Mouse (Mus musculus) gastrocnemius, postnatal 10 days (tissue): ENCODE data around the gene Hs6st3. TPM values are rescaled to one million over a fixed set of nuclear protein-coding genes. Genes with fewer than 3 reads are reported as not detected.

Experiments
- DNase-seq: peaks from one replicate; pipeline ENCODE4 v3.0.0; 2021; ENCODE audit warnings: mixed read lengths
- total RNA-seq, 2 experiments: library from RNA; stranded (reverse); gene quantifications; 2 replicates each; pipeline ENCODE4 v1.2.3; 2021

Gene Hs6st3
- total RNA-seq, 2 experiments from 2014 or later: 0.19 to 0.25 TPM

GRCm38 (mm10) chr14:119656936-119657335 is 518.8 kb downstream of the Hs6st3 start:
- DNase-seq: no peak

DNA sequence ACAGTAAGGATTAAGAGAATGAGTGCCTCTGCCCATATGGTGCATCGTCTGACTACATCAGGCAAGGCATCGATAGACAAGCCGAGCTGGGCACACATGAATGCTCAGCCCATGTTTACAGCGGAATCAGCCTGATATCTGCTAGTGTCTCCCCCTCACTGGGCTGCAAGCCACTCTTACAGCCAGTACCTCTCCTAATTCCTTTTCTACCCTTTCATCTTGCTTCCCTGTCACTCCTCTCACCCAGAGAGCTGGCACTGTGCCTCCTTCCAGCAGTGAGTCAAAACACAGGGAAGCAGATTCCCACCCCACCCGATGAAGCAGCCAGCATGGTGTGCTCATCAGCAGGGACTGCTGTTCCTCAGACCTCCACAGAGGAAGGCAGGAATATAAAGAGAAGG is 527.6 kb downstream of the Hs6st3 start:
- DNase-seq: no peak

DNA sequence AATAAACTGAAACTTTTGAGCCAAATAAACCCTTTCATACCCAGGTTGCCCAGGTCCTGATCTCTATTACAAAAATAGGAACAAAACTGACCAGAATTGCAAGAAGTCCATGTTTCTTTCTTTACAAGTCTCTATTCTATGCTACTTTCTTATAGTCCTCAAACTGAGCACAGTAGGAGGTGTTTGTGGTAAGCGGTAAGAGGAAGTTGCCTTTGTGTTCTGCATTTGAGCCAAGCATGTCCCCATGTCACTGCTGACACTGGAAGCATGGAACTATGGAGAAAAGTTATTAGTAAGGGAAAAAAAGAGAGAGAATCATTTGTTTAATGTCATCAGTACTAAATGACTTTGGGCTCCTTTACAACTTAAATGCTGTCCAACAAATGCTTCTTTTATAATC is 529.3 kb downstream of the Hs6st3 start:
- DNase-seq: no peak

DNA sequence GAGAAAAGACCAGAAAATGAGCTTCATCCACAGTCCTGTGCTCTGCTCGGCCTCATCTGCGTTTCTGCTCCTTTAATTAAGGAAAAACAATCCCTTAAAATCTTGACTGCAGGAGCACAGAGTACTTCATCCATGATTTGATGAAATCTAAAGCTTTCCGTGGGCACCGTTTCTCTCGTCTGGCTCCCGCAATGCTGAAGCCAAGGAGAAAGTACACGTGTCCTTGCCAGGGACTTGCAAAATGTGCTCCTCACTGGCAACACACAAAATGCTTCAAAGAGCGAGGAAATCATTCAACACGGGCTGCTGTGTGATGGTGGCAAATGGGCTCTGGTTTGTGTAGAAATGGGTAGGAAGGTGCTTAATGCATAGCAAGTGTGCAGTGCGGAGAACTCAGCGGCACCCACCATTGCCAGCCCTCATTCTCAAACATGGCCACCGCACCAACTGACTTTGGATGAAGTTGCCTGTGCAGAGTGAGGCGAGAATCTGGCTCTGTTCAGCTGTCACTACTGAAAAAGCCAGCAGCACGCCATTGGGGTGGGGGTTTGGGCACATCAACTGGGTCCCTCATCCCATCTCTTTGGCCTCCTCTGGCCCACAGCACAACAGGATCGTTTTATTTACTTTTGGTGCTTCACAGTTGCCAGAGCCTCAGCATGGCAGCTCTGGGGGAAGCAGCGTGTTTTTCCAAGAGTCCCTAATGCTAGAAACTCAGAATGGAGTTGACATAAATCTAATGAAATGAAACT is 532.9 kb downstream of the Hs6st3 start:
- DNase-seq: no peak

GRCm38 (mm10) chr14:119678574-119678973 is 540.4 kb downstream of the Hs6st3 start:
- no peak for DNase-seq

- no peak for DNase-seq
Measured at GRCm38 (mm10) chr14:119680052-119680451, 541.9 kb downstream of the Hs6st3 start.

DNA sequence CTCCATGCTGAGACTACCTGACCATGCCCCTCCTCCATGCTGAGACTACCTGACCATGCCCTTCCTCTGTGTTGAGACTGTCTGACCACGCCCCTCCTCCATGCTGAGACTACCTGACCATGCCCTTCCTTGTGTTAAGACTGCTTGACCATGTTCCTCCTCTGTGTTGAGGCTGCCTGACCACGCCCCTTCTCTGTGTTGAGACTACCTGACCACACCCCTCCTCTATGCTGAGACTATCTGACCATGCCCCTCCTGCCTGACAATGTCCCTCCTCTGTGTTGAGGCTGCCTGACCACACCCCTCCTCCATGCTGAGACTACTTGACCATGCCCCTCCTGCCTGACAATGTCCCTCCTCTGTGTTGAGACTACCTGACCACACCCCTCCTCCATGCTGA is 549.7 kb downstream of the Hs6st3 start:
- no peak for DNase-seq

- DNase-seq: no peak
Measured at GRCm38 (mm10) chr14:119699982-119700381, 561.8 kb downstream of the Hs6st3 start.

DNA sequence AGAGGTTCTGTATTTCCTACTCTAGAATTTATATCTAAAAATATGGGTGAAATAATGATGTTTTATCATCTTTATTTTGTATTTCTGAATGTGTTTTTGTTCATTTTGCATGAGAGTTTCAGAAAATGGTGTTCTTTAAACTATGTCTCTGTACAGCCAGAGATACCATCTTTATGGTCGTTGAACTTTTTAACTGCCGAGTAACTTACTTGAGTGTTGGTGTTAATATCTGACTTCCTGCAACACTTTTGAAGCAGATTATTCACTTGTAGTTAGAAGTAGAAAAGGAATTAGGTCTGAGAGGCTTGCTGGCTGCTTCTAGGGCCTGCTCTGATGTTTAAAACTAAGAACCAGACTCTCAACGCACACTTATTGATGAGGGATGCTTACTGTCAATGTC is 576.6 kb downstream of the Hs6st3 start:
- DNase-seq: no peak

DNA sequence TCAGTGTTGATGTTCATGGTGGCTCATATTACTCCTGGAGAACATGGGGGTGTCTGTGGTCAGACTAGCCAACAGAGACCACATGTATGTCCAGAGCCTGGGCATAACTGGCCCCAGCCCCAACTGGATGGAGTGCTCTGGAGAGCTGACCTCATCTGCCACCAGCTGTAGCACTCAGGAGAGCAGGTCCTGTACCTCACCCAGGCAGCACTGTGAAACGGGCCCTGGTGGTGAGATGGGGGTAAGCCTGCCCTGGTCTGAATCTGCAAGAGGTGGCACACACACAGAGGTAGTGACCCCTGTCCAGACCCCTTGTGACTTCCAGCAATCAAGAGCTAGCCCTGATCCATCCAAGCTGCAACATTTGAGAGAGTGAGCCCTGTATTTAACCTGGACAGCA is 579.2 kb downstream of the Hs6st3 start:
- no peak for DNase-seq

DNA sequence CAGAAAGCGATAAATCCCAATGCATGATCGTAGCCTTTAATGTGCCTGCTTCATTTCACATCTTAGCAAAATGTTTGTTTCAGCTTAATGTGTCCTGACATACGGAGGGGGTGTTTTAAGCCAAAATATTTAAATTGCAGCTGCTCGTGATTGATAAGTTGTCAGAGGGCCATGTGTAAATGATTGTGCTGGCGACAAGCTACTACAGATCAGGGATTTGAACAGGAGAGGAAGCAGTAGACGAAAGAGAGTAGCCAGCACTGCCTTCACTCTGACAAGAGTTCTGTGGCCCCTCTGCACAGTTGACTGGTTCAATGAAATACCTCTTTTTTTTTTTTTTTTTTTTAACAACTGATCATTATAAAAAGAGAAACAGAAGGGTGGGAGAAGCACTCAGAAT is 587.0 kb downstream of the Hs6st3 start:
- no peak for DNase-seq

GRCm38 (mm10) chr14:119731436-119732080 is 593.4 kb downstream of the Hs6st3 start:
- no peak for DNase-seq

DNA sequence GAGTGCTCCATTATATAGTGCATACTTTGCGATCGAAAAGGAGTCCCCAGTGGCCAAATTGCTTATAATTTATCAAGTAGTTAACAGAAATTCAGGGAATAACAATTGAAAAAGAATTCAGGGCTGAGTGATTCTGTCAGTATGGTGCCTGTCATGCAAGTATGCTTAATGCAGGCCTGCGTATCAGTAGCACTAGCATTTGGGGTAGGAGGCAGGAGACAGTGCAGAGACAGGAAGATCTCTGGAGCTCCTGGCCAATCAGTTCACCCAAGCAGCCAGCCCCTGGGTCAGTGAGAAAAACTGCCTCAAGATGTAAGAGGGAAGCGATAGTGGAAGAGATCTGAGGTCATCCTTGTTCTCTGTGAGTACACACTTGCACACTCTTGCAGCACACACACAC is 594.1 kb downstream of the Hs6st3 start:
- DNase-seq: no peak

GRCm38 (mm10) chr14:119737408-119737961 is 599.3 kb downstream of the Hs6st3 start:
- DNase-seq: no peak

DNA sequence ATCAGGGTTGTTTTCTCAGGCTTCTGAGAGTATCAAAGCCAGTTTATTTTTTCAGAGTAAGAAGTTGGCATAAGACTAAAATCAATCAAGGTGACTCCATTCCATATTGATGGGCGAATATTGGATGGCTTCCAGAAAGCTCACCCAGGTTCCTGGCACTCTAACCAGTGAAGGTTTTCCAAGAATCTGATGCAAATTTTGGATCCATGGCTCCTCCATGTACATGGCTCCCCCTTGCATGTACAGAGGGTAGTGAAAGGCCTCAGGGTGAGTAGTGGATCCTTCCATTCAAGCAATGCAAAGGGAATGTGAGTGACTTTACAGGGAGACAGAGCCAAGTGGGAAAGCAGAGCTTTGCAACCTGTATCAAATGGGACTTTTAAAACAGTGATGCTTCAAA is 603.6 kb downstream of the Hs6st3 start:
- no peak for DNase-seq

- DNase-seq: no peak
Measured at GRCm38 (mm10) chr14:119761376-119761775, 623.2 kb downstream of the Hs6st3 start.

DNA sequence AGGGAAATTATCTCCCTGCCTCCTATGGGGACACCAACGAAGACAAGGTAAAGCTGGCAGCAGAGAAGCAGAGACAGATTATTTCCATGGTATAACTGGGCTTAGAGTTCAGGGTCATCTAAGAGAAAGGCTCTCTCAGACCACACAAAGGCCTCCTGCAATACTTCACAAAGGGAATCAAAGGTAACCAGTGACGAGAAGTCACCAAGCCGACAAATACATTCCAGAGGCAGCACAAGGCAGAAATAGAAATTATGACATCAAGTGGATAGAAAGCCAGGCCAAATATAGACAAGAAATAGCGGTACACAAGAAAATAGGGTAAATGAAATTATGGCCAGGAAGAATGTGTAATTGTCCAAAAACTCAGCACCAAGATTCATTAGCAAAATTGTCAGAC is 633.9 kb downstream of the Hs6st3 start:
- DNase-seq: no peak

DNA sequence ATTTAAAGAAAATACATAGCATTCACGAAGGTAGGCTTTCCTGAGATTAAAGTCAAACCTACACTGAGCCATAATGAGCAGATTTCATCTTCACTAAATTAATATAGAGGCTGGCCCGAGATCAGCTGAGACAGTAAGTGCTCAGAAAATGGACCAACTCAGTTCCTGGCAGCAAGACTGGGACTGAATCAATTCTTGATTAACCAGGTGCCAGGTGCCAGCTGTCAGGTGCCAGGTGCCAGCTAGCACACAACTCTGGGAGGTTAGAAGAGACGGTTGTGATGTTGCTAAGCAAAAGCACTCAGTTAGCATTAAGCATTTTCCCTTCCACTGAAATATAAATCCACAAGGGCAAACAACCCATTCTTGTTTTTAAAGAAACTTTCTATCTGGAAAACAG is 638.1 kb downstream of the Hs6st3 start:
- DNase-seq: no peak

DNA sequence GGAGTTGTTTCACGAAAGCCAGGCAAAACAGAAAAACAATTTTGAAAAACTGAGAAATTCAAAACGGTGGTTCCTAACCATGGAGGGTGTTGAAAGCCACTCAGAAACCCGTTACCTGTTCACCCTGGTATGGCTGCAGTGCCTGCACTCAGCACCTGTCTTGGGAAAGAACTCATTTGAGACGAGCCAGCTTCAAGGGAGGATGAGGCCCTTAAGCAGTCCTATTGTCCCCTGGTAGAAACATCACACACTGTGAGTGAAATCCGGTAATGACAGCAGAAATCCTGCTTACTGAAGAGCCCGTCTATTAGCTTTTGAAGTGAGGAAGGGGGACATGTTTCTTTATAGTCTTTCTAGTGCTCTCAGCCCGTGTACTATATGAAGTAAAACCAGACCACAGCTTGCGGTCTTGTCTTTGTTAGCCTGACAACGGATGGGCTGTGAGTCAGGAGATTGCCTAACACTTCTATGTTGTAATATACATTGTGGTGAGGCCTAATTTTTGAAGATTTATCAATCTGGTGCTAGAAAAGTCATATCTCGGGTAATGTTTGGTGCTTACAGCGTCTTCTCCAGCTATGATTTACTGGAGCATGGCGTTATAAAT is 641.9 kb downstream of the Hs6st3 start:
- no peak for DNase-seq

DNA sequence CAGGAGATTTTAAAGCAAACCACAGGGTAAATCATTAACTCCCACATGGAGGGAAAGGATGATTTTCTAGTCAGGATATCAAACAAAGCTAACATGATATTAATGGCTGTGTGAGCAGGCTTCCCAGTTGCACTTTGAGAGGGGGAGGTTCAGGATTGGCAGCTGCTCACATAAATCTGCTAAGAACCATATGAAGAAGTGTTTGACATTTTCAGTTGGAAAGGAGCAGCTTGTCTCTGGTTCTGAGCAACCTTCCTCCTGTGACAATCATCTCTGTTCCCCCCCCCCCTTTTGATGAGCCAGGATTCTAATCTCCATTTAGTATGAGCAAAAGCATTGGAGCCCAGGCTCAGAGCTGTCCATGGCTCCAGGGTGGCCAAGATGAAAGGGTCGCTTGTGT is 643.0 kb downstream of the Hs6st3 start:
- DNase-seq: no peak

DNA sequence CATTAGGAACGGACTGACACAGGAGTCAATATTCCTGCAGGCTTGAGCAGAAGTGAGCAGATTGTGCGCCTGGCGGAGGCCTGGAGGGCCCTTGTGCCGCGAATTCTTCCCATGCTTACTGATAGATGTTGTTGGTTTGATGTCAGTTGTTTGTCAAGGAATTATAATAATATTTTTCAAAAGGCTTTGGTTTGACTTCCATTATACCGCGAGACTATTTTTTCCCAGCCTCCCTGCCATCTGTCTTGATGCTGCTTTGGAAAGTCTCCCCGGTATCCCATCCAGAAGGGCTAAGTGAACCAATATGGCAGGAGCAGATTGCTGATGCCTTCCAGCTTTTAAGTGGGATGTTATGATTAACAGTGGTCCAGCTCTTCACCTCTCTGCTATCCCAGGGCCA is 651.3 kb downstream of the Hs6st3 start:
- DNase-seq: no peak

- no peak for DNase-seq
Measured at GRCm38 (mm10) chr14:119797172-119797850, 659.2 kb downstream of the Hs6st3 start.

- DNase-seq: no peak
Measured at GRCm38 (mm10) chr14:119798561-119798960, 660.4 kb downstream of the Hs6st3 start.
